Mouse (Mus musculus): Measurements from ENCODE around the gene Gprin2. TPM values are rescaled to one million over a fixed set of nuclear protein-coding genes. Genes with fewer than 3 reads are reported as not detected.

Gene Gprin2
- 0.84 and 1.1 TPM in 2 replicates for polyA plus RNA-seq (2014; fragmentation: Nextera tagmentation; extraction: Ambion mirVana)

DNA sequence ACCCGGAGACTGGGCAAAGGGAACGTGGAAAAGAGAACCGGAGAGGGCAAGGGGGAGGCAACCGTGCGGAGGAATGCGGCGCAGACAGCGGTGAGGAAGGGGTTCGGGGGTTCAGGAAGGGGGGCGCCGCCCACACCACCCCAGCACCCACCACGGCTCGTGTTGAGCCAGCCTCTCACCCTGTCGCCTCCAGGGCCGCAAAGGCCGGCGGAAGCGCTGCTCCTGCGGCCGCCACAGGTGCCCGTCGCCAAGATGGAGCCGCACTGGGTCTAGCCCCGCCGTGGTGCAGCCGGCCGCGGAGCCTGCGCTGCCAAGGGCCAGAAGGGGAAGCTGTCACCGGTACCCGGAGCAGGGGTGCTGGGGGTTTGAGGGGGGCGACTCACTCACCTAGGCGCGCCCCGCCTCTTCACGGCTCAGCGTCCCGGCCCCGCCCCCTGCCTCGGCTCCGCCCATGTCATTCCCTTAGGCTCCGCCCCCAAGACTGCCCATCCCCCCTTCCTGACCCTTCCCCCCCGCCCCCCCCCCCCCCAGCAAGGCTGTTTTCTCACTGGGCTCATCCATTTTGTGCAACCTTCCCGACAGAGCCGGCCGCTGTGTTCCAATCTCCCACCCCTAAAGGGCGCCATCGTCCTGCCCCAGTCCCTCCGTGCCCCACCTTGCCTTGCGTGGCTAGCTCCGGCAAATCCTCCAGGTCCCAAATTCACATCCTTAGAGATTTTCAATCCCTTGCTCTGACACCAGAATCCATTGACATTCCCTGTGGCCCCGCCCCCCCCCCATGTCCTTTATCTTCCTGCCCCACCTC lies at the start of gene Gprin2:
TSS of gene Gprin2 (minus strand) at position 423 of the 805 bp plus-strand sequence.
- H3K9ac ChIP-seq (ENCODE audit: low read depth, low read length) = peak within 1 kb of the TSS; percentile 70
- peaks cover 11% of the 10 kb centered on the region; the same call in 1 of the 2 replicates for H3K4me1 ChIP-seq (ENCODE audit: control insufficient read depth, insufficient read depth, low read length)
- peak within 1 kb of the TSS; percentile 81 for H3K4me2 ChIP-seq (ENCODE audit: low read depth, low read length)
- peak; percentile 48 for ATAC-seq (ENCODE audit: low read depth)
- peak within 1 kb of the TSS; percentile 71 for H3K4me3 ChIP-seq (ENCODE audit: low read depth, low read length)
- H3K9me3 ChIP-seq (ENCODE audit: control insufficient read depth, low read length) = no peaks in the 10 kb centered on the region
- H3K27me3 ChIP-seq (replicated peaks; ENCODE audit: control insufficient read depth, insufficient read depth, low read length) = 0 out of 2 replicates have a peak, but pooled peaks cover 3% of the 10 kb centered on the region
- no peak within 1 kb of the TSS for H3K27ac ChIP-seq (replicated peaks; ENCODE audit: low read depth, low read length)
- 7% methylated on average over 16 of the region's 52 CpGs for WGBS
- peak; percentile 22 for DNase-seq (ENCODE audit: low spot score)
- H3K36me3 ChIP-seq (ENCODE audit: control insufficient read depth, insufficient read depth, low read length) = no peaks in the 10 kb centered on the region

DNA sequence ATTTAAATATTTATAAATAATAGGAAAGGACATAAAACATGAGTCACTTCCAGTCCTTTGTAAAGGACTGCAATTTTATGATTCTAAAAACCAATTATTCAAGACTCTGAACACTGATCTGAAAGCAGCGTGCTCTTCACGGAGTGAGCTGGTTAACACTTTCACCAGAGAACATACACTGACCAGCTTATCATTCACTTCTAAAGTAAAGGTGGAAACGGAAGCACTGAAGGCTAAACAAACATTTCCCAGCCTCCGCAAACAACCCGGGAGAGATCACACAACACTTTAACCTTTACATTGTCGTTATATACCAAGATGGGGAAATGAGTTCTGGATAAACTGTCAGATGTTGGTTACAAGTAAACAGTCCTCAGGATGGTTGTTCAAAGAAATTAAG lies 39.2 kb upstream of the Gprin2 start:
- 75% methylated on average over 6 of the region's 6 CpGs for WGBS
- no peak for DNase-seq (ENCODE audit: low spot score)
- H3K4me1 ChIP-seq (ENCODE audit: control insufficient read depth, insufficient read depth, low read length) = no peaks in the 10 kb centered on the region
- H3K27ac ChIP-seq (replicated peaks; ENCODE audit: low read depth, low read length) = no peak overlapping the region
- H3K9me3 ChIP-seq (ENCODE audit: control insufficient read depth, low read length) = no peaks in the 10 kb centered on the region
- no peaks in the 10 kb centered on the region for H3K27me3 ChIP-seq (replicated peaks; ENCODE audit: control insufficient read depth, insufficient read depth, low read length)
- H3K9ac ChIP-seq (ENCODE audit: low read depth, low read length) = no peak overlapping the region
- no peak for ATAC-seq (ENCODE audit: low read depth)
- no peak overlapping the region for H3K4me3 ChIP-seq (ENCODE audit: low read depth, low read length)
- H3K4me2 ChIP-seq (ENCODE audit: low read depth, low read length) = no peak overlapping the region
- 0 out of 2 replicates have a peak, but pooled peaks cover 5% of the 10 kb centered on the region for H3K36me3 ChIP-seq (ENCODE audit: control insufficient read depth, insufficient read depth, low read length)

DNA sequence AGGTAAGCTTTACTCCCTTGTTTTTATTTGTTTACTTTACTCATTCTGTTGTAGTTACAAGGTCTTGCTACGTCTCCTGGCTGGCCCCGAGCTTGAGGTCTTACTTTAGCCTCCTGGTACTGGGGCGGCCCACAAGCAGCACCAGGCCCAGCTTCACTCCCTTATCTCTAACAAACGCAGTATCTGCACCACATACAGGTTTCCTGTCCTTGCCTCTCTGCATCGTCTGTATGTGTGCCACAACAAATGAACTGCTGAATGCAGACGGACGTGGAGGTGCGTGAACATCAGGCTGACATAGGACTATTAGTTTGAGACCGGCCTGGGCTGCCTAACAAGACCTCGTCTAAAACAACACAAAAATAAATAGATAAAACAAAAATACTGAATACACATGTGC lies 38.8 kb upstream of the Gprin2 start:
- Histone ChIP-seq H3K4me3 (ENCODE audit: low read depth, low read length) (no peak overlapping the region), H3K27ac (replicated peaks; ENCODE audit: low read depth, low read length) (no peak overlapping the region), H3K27me3 (replicated peaks; ENCODE audit: control insufficient read depth, insufficient read depth, low read length) (no peaks in the 10 kb centered on the region), H3K9ac (ENCODE audit: low read depth, low read length) (no peak overlapping the region), H3K9me3 (ENCODE audit: control insufficient read depth, low read length) (no peaks in the 10 kb centered on the region), H3K4me1 (ENCODE audit: control insufficient read depth, insufficient read depth, low read length) (no peaks in the 10 kb centered on the region), H3K36me3 (ENCODE audit: control insufficient read depth, insufficient read depth, low read length) (0 out of 2 replicates have a peak, but pooled peaks cover 5% of the 10 kb centered on the region), H3K4me2 (ENCODE audit: low read depth, low read length) (no peak overlapping the region)
- DNase-seq (ENCODE audit: low spot score) = no peak
- 89% methylated on average over 10 of the region's 10 CpGs for WGBS
- ATAC-seq (ENCODE audit: low read depth) = no peak

DNA sequence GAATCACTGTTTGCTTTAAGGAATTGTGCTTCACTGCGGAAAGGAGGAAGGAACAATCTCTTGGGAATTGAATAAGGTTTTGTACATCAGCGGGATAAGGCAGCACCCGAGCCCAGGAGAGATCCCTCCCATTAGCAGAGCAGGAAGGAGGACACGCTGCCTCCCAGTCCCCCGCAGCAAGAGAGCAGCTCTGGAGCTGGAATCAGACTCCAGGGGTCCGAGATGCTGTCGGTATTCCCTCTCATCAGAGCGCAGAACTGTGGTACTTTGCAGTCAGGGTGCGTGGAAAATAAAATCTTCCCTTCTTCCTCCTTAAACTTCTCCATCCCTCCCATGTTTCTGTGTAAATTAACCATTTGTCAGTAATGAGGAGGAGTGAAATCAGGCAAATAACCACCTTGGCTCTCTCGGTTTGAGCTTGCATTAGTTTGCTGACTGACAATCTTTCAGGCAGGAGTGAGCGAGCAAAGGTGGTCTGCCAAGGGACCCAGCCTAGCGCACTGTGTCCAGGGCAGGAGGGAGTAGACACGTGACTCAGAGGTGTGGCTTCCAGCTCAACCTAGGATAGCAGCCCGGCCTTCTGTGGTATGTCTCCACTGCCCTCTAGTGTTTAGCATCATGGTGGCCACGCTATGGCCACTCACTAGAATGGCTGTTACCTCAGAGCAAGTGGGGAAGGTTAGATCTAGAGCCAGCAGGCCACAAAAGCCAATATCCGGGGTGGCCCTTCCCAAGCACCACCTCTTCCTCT lies 33.4 kb upstream of the Gprin2 start:
- ATAC-seq (ENCODE audit: low read depth) = peak; percentile 99
- Histone ChIP-seq H3K4me1 (ENCODE audit: control insufficient read depth, insufficient read depth, low read length) (no peaks in the 10 kb centered on the region), H3K27me3 (replicated peaks; ENCODE audit: control insufficient read depth, insufficient read depth, low read length) (no peaks in the 10 kb centered on the region), H3K9me3 (ENCODE audit: control insufficient read depth, low read length) (no peaks in the 10 kb centered on the region), H3K9ac (ENCODE audit: low read depth, low read length) (peak overlapping the region; percentile 37), H3K36me3 (ENCODE audit: control insufficient read depth, insufficient read depth, low read length) (0 out of 2 replicates have a peak, but pooled peaks cover 5% of the 10 kb centered on the region), H3K4me3 (ENCODE audit: low read depth, low read length) (peak overlapping the region; percentile 32), H3K4me2 (ENCODE audit: low read depth, low read length) (peak overlapping the region; percentile 63), H3K27ac (replicated peaks; ENCODE audit: low read depth, low read length) (no peak overlapping the region)
- DNase-seq (ENCODE audit: low spot score) = peak; percentile 90
- WGBS = 5% methylated on average over 16 of the region's 16 CpGs

DNA sequence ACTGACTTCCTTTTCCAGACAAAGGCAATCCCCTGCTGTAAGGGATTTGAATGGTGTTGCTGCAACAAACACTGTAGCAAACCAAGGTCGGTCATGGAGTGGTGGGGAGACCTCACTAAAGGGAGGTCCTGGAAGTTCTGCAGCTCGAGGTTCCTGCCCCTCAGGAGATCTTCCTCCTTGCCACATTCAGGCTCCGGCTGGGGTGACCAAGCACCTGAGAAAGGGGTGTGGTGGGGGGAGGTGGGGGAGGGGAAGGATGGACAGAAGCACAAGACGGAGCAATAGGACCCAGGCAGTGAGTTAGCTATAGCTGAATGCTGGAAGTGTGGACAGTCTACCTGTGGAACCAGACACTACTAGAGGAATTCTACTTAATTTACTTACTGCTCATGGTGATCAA lies 32.4 kb upstream of the Gprin2 start:
- Histone ChIP-seq H3K9me3 (ENCODE audit: control insufficient read depth, low read length) (no peaks in the 10 kb centered on the region), H3K36me3 (ENCODE audit: control insufficient read depth, insufficient read depth, low read length) (0 out of 2 replicates have a peak, but pooled peaks cover 5% of the 10 kb centered on the region), H3K9ac (ENCODE audit: low read depth, low read length) (no peak overlapping the region), H3K4me1 (ENCODE audit: control insufficient read depth, insufficient read depth, low read length) (no peaks in the 10 kb centered on the region), H3K27me3 (replicated peaks; ENCODE audit: control insufficient read depth, insufficient read depth, low read length) (no peaks in the 10 kb centered on the region), H3K4me3 (ENCODE audit: low read depth, low read length) (no peak overlapping the region), H3K4me2 (ENCODE audit: low read depth, low read length) (no peak overlapping the region), H3K27ac (replicated peaks; ENCODE audit: low read depth, low read length) (no peak overlapping the region)
- DNase-seq (ENCODE audit: low spot score) = no peak
- 67% methylated on average over 4 of the region's 4 CpGs for WGBS
- ATAC-seq (ENCODE audit: low read depth) = no peak

DNA sequence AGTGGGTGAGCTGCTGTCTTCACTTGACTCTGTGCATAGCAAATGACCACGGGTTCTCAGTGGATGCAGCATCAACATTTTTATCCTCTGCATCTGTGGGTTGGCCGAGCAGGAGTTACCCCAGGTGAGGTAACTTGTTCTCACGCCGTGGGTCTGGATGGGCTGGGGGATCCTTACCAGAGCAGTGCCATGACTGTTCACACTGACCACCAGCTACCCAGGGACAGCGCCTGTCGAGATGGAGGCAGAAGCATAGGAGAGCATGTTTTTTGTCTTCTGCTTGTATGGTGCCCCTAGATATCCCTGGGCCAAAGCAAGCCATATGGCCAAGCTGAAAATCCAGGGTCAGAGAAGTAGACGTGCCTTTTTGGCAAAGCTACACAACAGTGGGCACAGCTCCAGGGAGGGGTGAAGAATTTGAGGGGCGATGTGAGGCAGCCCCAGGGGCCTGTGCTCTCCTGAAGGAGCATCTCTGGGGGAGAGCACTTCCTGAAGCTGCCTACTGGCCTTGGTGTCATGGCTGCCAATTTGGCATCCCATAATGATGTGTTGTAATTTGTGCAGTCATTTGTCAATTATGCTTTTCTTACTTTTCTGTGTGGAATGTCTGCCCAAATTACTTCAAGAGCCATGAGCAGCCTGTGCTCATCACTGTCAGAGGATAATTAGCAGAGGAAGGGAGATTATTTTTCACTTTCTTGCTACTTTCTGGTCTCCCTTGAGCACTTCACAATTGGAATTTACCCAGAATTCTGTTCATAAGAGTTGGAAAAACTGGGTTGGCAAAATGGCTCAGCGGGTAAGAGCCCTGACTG lies 31.6 kb upstream of the Gprin2 start:
- 0 out of 2 replicates have a peak, but pooled peaks cover 5% of the 10 kb centered on the region for H3K36me3 ChIP-seq (ENCODE audit: control insufficient read depth, insufficient read depth, low read length)
- no peaks in the 10 kb centered on the region for H3K27me3 ChIP-seq (replicated peaks; ENCODE audit: control insufficient read depth, insufficient read depth, low read length)
- ATAC-seq (ENCODE audit: low read depth) (no peak), DNase-seq (ENCODE audit: low spot score) (no peak)
- 76% methylated on average over 9 of the region's 9 CpGs for WGBS
- no peak overlapping the region for H3K27ac ChIP-seq (replicated peaks; ENCODE audit: low read depth, low read length)
- no peaks in the 10 kb centered on the region for H3K4me1 ChIP-seq (ENCODE audit: control insufficient read depth, insufficient read depth, low read length)
- no peaks in the 10 kb centered on the region for H3K9me3 ChIP-seq (ENCODE audit: control insufficient read depth, low read length)
- H3K4me2 ChIP-seq (ENCODE audit: low read depth, low read length) = no peak overlapping the region
- no peak overlapping the region for H3K9ac ChIP-seq (ENCODE audit: low read depth, low read length)
- H3K4me3 ChIP-seq (ENCODE audit: low read depth, low read length) = no peak overlapping the region

DNA sequence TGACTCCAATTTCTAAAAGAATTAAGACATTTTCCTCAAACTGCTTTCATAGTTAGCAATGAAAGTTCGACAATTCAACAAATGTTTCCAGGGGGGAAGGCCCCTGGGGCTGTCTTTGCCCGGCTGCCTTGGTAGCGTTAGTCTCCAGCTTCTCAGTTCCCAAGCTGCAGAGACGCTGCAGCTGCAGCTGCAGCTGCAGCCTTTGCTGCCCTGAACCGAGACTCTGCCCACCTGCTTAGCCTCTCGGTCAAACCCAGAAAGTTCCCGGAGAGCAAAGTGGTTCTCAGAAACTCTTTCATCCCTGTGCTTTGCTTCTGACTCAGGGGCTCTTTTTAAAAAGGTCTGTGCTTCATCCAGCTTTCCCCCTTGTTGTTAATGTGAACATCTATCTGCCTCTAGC lies 30.9 kb upstream of the Gprin2 start:
- H3K36me3 ChIP-seq (ENCODE audit: control insufficient read depth, insufficient read depth, low read length) = 0 out of 2 replicates have a peak, but pooled peaks cover under 1% of the 10 kb centered on the region
- DNase-seq (ENCODE audit: low spot score) = no peak
- no peak overlapping the region for H3K4me3 ChIP-seq (ENCODE audit: low read depth, low read length)
- no peaks in the 10 kb centered on the region for H3K27me3 ChIP-seq (replicated peaks; ENCODE audit: control insufficient read depth, insufficient read depth, low read length)
- no peak for ATAC-seq (ENCODE audit: low read depth)
- H3K4me1 ChIP-seq (ENCODE audit: control insufficient read depth, insufficient read depth, low read length) = no peaks in the 10 kb centered on the region
- no peak overlapping the region for H3K27ac ChIP-seq (replicated peaks; ENCODE audit: low read depth, low read length)
- WGBS = 38% methylated on average over 7 of the region's 7 CpGs
- no peak overlapping the region for H3K9ac ChIP-seq (ENCODE audit: low read depth, low read length)
- no peak overlapping the region for H3K4me2 ChIP-seq (ENCODE audit: low read depth, low read length)
- no peaks in the 10 kb centered on the region for H3K9me3 ChIP-seq (ENCODE audit: control insufficient read depth, low read length)

DNA sequence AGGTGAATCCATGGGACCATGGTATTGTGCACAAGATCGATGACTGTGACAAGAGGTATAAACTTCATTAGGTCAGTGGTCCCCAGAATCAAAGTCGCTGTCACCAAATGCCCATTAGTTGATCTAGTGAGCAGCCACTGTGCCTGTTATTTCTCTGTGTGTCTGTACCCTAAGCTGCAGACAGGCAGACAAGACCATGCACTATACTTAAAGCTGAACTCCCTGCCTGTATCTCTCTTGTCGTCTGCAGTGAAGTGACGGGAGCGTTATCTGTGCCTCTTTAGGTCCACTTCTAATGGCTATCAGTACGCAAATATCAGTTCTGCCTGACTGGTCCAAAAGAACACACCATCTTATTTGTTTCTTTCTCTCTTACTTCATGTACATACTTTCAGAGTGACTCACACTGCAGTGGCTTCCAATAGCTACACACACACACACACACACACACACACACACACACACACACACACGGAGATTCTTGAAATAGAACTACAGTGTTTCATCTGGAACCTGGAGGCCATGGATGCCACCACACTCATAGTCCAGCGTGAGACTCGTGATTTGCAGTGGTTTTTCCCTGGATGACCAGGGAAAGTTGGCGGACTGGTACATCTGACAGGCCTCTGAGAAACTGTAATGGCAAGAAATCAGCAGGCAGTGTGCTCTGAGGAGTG lies 27.5 kb upstream of the Gprin2 start:
- Histone ChIP-seq H3K4me1 (ENCODE audit: control insufficient read depth, insufficient read depth, low read length) (no peaks in the 10 kb centered on the region), H3K4me3 (ENCODE audit: low read depth, low read length) (no peak overlapping the region), H3K27me3 (replicated peaks; ENCODE audit: control insufficient read depth, insufficient read depth, low read length) (no peaks in the 10 kb centered on the region), H3K27ac (replicated peaks; ENCODE audit: low read depth, low read length) (no peak overlapping the region), H3K9me3 (ENCODE audit: control insufficient read depth, low read length) (no peaks in the 10 kb centered on the region), H3K36me3 (ENCODE audit: control insufficient read depth, insufficient read depth, low read length) (no peaks in the 10 kb centered on the region), H3K9ac (ENCODE audit: low read depth, low read length) (no peak overlapping the region), H3K4me2 (ENCODE audit: low read depth, low read length) (no peak overlapping the region)
- DNase-seq (ENCODE audit: low spot score) = no peak
- 83% methylated on average over 10 of the region's 10 CpGs for WGBS
- no peak for ATAC-seq (ENCODE audit: low read depth)

Measured in embryonic facial prominence, embryonic 14.5 days (tissue).